Mouse (Mus musculus): ENCODE results near the gene Dip2b. TPM values are rescaled to one million over a fixed set of nuclear protein-coding genes. Genes with fewer than 3 reads are reported as not detected.

Dip2b gene
- polyA plus RNA-seq, 1 experiment: 7.4 TPM

GRCm38 (mm10) chr15:100227663-100228534, 189.4 kb downstream of the Dip2b start, which contains the start of gene Atf1:
Gene Atf1, plus strand, starts transcription at chr15:100227819.
- peak; percentile 34 for TF ChIP-seq CTCF (IDR thresholded peaks at IDR 0.05; ENCODE audit: control insufficient read depth, insufficient read depth, insufficient read length)
- TF ChIP-seq MYOG (IDR thresholded peaks at IDR 0.05; ENCODE audit: control insufficient read depth, extremely low read depth, insufficient read length): no peak
- no peak for TF ChIP-seq MYOD1 (IDR thresholded peaks at IDR 0.05; ENCODE audit: control insufficient read depth, insufficient read length, low read depth)
- TF ChIP-seq MAX (IDR thresholded peaks at IDR 0.05): peak; percentile 24
- peak; percentile 87 for TF ChIP-seq USF1 (IDR thresholded peaks at IDR 0.05; ENCODE audit: low read depth)
- TF ChIP-seq FOSL1 (IDR thresholded peaks at IDR 0.05; ENCODE audit: insufficient read depth, low read length, poor library complexity, severe bottlenecking): no peak
- TF ChIP-seq CEBPB (IDR thresholded peaks at IDR 0.05; ENCODE audit: low read depth): no peak
- peaks cover 62% of the 10 kb centered on the region for H3K79me2 ChIP-seq (ENCODE audit: control insufficient read depth, insufficient read depth)
- H3ac ChIP-seq (ENCODE audit: control insufficient read depth, insufficient read length, low read depth): peak within 1 kb of the TSS; percentile 94
- H3K27me3 ChIP-seq (ENCODE audit: control insufficient read depth, insufficient read depth, insufficient read length): no peaks in the 10 kb centered on the region
- H3K36me3 ChIP-seq (ENCODE audit: control insufficient read depth, insufficient read depth): peaks cover 6% of the 10 kb centered on the region
- H3K79me3 ChIP-seq (ENCODE audit: low read depth): peaks cover 42% of the 10 kb centered on the region
- H3K4me3 ChIP-seq (ENCODE audit: insufficient read depth, poor library complexity, severe bottlenecking): peak within 1 kb of the TSS; percentile 94

DNA sequence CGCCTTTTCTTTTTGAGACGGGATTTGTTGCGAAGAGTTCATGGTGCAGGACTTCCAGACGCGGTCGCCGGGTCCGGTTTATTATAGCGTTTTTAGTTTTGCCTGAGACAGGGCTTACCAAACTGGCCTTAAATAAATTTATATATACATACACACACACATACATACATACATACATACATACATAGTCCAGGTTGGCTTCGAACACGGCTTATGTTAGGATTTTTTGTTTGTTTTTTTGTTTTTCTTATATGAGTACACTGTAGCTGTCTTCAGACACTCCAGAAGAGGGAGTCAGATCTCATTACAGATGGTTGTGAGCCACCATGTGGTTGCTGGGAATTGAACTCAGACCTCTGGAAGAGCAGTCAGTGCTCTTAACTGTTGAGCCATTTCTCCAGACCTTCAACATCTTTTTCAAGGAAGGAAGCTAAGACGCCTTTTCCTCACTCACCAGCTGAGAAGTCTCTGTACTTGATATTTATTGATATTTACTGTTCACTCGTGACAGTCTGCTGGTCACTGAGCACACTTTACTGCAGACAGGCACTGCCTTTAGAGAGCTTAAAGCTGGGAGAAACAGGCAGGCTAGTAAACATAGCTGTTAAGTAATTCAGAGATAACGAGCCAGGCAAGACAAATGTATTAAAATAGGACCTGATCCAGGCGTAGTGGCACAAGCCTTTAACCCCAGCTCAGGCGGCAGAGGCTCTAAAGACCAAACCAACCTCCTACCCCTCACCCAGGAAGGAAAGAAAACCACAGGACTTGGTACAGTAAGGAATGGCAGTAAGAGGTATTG, 190.3 kb downstream of the Dip2b start:
- Histone ChIP-seq H3K79me2 (ENCODE audit: control insufficient read depth, insufficient read depth) (peaks cover 71% of the 10 kb centered on the region), H3ac (ENCODE audit: control insufficient read depth, insufficient read length, low read depth) (peak overlapping the region; percentile 89), H3K36me3 (ENCODE audit: control insufficient read depth, insufficient read depth) (peaks cover 14% of the 10 kb centered on the region), H3K4me3 (ENCODE audit: insufficient read depth, poor library complexity, severe bottlenecking) (peak overlapping the region; percentile 94), H3K27me3 (ENCODE audit: control insufficient read depth, insufficient read depth, insufficient read length) (no peaks in the 10 kb centered on the region), H3K79me3 (ENCODE audit: low read depth) (peaks cover 49% of the 10 kb centered on the region)
- TF ChIP-seq MAX (IDR thresholded peaks at IDR 0.05): no peak
- TF ChIP-seq USF1 (IDR thresholded peaks at IDR 0.05; ENCODE audit: low read depth): no peak
- no peak for TF ChIP-seq MYOD1 (IDR thresholded peaks at IDR 0.05; ENCODE audit: control insufficient read depth, insufficient read length, low read depth)
- TF ChIP-seq CTCF (IDR thresholded peaks at IDR 0.05; ENCODE audit: control insufficient read depth, insufficient read depth, insufficient read length): no peak
- TF ChIP-seq CEBPB (IDR thresholded peaks at IDR 0.05; ENCODE audit: low read depth): no peak
- no peak for TF ChIP-seq MYOG (IDR thresholded peaks at IDR 0.05; ENCODE audit: control insufficient read depth, extremely low read depth, insufficient read length)
- TF ChIP-seq FOSL1 (IDR thresholded peaks at IDR 0.05; ENCODE audit: insufficient read depth, low read length, poor library complexity, severe bottlenecking): no peak

- peaks cover 90% of the 10 kb centered on the region for H3K79me2 ChIP-seq (ENCODE audit: control insufficient read depth, insufficient read depth)
- H3K36me3 ChIP-seq (ENCODE audit: control insufficient read depth, insufficient read depth): peaks cover 32% of the 10 kb centered on the region
- no peaks in the 10 kb centered on the region for H3K27me3 ChIP-seq (ENCODE audit: control insufficient read depth, insufficient read depth, insufficient read length)
- TF ChIP-seq USF1 (IDR thresholded peaks at IDR 0.05; ENCODE audit: low read depth) (no peak), MAX (IDR thresholded peaks at IDR 0.05) (no peak), CEBPB (IDR thresholded peaks at IDR 0.05; ENCODE audit: low read depth) (no peak), FOSL1 (IDR thresholded peaks at IDR 0.05; ENCODE audit: insufficient read depth, low read length, poor library complexity, severe bottlenecking) (no peak), MYOD1 (IDR thresholded peaks at IDR 0.05; ENCODE audit: control insufficient read depth, insufficient read length, low read depth) (no peak), CTCF (IDR thresholded peaks at IDR 0.05; ENCODE audit: control insufficient read depth, insufficient read depth, insufficient read length) (no peak), MYOG (IDR thresholded peaks at IDR 0.05; ENCODE audit: control insufficient read depth, extremely low read depth, insufficient read length) (no peak)
- peaks cover 58% of the 10 kb centered on the region for H3K79me3 ChIP-seq (ENCODE audit: low read depth)
- no peak overlapping the region for H3K4me3 ChIP-seq (ENCODE audit: insufficient read depth, poor library complexity, severe bottlenecking)
- no peak overlapping the region for H3ac ChIP-seq (ENCODE audit: control insufficient read depth, insufficient read length, low read depth)
These were observed 192.2 kb downstream of the Dip2b start for GRCm38 (mm10) chr15:100230655-100231054.

GRCm38 (mm10) chr15:100231616-100232525, 193.4 kb downstream of the Dip2b start:
- Histone ChIP-seq H3ac (ENCODE audit: control insufficient read depth, insufficient read length, low read depth) (no peak overlapping the region), H3K27me3 (ENCODE audit: control insufficient read depth, insufficient read depth, insufficient read length) (no peaks in the 10 kb centered on the region), H3K79me2 (ENCODE audit: control insufficient read depth, insufficient read depth) (peaks cover 95% of the 10 kb centered on the region), H3K4me3 (ENCODE audit: insufficient read depth, poor library complexity, severe bottlenecking) (no peak overlapping the region), H3K79me3 (ENCODE audit: low read depth) (peaks cover 65% of the 10 kb centered on the region), H3K36me3 (ENCODE audit: control insufficient read depth, insufficient read depth) (peaks cover 44% of the 10 kb centered on the region)
- TF ChIP-seq USF1 (IDR thresholded peaks at IDR 0.05; ENCODE audit: low read depth) (no peak), CEBPB (IDR thresholded peaks at IDR 0.05; ENCODE audit: low read depth) (no peak), CTCF (IDR thresholded peaks at IDR 0.05; ENCODE audit: control insufficient read depth, insufficient read depth, insufficient read length) (no peak), MYOD1 (IDR thresholded peaks at IDR 0.05; ENCODE audit: control insufficient read depth, insufficient read length, low read depth) (no peak), FOSL1 (IDR thresholded peaks at IDR 0.05; ENCODE audit: insufficient read depth, low read length, poor library complexity, severe bottlenecking) (no peak), MAX (IDR thresholded peaks at IDR 0.05) (no peak), MYOG (IDR thresholded peaks at IDR 0.05; ENCODE audit: control insufficient read depth, extremely low read depth, insufficient read length) (no peak)
